In the genomic region with DNA sequence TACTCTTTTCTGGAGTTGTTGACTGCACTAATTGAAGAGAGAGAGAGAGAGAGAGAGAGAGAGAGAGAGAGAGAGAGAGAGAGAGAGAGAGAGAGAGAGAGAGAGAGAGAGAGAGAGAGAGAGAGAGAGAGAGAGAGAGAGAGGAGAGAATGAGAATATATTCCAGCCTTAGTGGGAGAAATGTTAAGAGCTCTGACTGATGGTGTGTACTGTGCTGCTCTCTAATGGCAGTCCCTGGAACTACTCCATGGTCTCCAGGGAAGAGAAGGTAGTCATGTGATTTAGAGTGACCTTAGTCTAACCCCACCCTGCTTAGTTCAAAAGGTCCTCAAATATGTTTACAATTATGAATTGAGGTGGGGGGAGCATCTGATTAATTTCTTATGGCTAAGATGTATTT, we compare ENCODE assay signal across 8 mouse cellular contexts.
DNase-seq lines count a peak whose midpoint lies in the region; ATAC-seq and TF ChIP-seq lines count a peak whose summit lies in the region.
"Not testable (repeated sequence)": the region's sequence is repeated elsewhere in the genome, so short reads cannot be mapped to it uniquely, and the experiment has no call there.

No protein-coding gene starts in this region.

- TF ChIP-seq EP300 in liver, postnatal 0 days (IDR thresholded peaks at IDR 0.05; ENCODE audit: low read depth), result not testable (repeated sequence)

- H3K27me3 ChIP-seq in cerebellum, adult 2 months (ENCODE audit: control insufficient read depth, insufficient read depth, low read length); liver, postnatal 0 days (ENCODE audit: insufficient read depth, low read length): not testable (repeated sequence)

- not testable (repeated sequence) for H3K9ac ChIP-seq in liver, postnatal 0 days (replicated peaks)

- ATAC-seq in frontal cortex, adult (ENCODE audit: low TSS enrichment), result 0 out of 2 replicates have a peak, but pooled peaks have one; percentile 53
- ATAC-seq in liver, postnatal 0 days, result peak; percentile 89

- H3K4me2 ChIP-seq in liver, postnatal 0 days (ENCODE audit: low read depth, low read length), result not testable (repeated sequence)

- peak; percentile 71 for DNase-seq in MN1 (ENCODE audit: low spot score)
- DNase-seq in cerebellum, adult 2 months, result peak; percentile 75 to 79
- DNase-seq in heart, postnatal 36 days, result peak; percentile 69 to 74
- DNase-seq in layer of hippocampus, adult 18-20 months (ENCODE audit: low spot score in 2 of 2), result peak; percentile 40 to 87
- DNase-seq in liver, postnatal 0 days, result peak; percentile 76
- peak; percentile 72 for DNase-seq in retina, adult 2 months (ENCODE audit: low read depth, low spot score)
- DNase-seq in thymus, postnatal 25 days, result peak; percentile 63

- not testable (repeated sequence) for H3K36me3 ChIP-seq in liver, postnatal 0 days (replicated peaks; ENCODE audit: insufficient read depth, low read length)

- peaks cover 10% of the 10 kb centered on the region for H3K4me1 ChIP-seq in cerebellum, adult 2 months (ENCODE audit: control insufficient read depth, insufficient read depth, low read length)
- H3K4me1 ChIP-seq in liver, postnatal 0 days (ENCODE audit: insufficient read depth), result not testable (repeated sequence)

- H3K27ac ChIP-seq in cerebellum, adult 2 months (ENCODE audit: insufficient read depth, low read length); liver, postnatal 0 days (ENCODE audit: low read depth): not testable (repeated sequence)

- peak; percentile 76 for TF ChIP-seq CTCF in cerebellum, adult 2 months (IDR thresholded peaks at IDR 0.05; ENCODE audit: borderline replicate concordance, insufficient read depth, low read depth, low read length)
- peak; percentile 91 for TF ChIP-seq CTCF in liver, postnatal 0 days (IDR thresholded peaks at IDR 0.05; ENCODE audit: low read depth)

- not testable (repeated sequence) for TF ChIP-seq POLR2A in cerebellum, adult 2 months (IDR thresholded peaks at IDR 0.05; ENCODE audit: borderline replicate concordance, insufficient read depth, low read length)

- H3K4me3 ChIP-seq in cerebellum, adult 2 months (replicated peaks; ENCODE audit: insufficient read depth, low read depth, low read length); liver, postnatal 0 days (ENCODE audit: low read depth, low read length): not testable (repeated sequence)

- intact Hi-C loops in heart, postnatal 36 days (cut with DNase I), result loop anchor here (1.0 to 5.0 kb wide), 5 partner anchors 69 to 259 kb away; no protein-coding TSS in a partner anchor

- not testable (repeated sequence) for H3K9me3 ChIP-seq in liver, postnatal 0 days (ENCODE audit: low read length)
